Mouse (Mus musculus): ENCODE results near the gene Agap1.

DNA sequence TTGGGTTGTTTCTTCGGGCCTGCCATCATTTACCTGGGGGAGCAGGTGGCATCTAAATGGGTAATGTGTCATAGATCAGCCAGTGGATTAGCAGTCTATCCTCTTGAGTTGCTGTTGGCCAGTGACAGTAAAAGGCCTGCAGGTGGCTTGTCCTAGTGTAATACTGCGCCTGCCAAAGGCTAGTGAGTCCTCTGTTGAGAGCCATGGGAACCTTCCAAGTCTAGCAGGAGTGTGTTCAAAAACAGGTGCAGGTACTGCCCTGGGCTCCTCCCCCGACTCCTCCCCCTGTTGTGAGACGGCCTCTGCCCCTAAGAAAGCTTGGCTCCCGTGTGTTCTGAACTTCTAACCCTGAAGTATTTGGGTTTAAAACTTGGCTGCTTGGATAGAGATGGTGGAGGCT lies 1.9 kb downstream of the Agap1 start:
- TF ChIP-seq CTCF (IDR thresholded peaks at IDR 0.05; ENCODE audit: borderline replicate concordance, control insufficient read depth, extremely low read depth, insufficient read depth, low read length, poor library complexity) (no peak), POLR2A (IDR thresholded peaks at IDR 0.05; ENCODE audit: control insufficient read depth, extremely low read depth, insufficient read depth, low read length, poor library complexity) (no peak)

All from thymus, adult 2 months (tissue).